Mouse (Mus musculus): Measurements from ENCODE around the gene Aff3. TPM values are rescaled to one million over a fixed set of nuclear protein-coding genes. Genes with fewer than 3 reads are reported as not detected.

Gene Aff3
- polyA plus RNA-seq, 1 experiment = 2.2 TPM

DNA sequence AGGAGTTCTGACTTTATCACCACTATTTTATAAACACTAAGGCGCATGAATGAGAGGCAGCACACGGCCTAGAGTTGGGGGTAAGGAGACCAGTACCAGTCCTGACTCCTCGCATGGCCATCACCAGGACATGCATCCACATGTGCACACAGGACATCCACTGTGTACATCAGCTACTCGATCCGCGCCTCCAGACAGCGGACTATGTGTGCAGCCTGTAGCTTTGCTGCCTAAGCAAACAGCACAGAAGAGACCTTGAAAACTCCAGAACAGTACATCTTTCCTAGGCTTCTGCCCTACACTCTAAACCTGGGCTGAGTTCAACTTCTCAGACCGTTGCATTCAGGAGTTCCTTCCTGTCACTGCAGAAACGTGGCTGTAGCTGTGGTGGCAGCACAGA, 104.1 kb downstream of the Aff3 start:
- no peaks in the 10 kb centered on the region for H3K36me3 ChIP-seq (ENCODE audit: control insufficient read depth, insufficient read depth, low read length)
- H3K27me3 ChIP-seq (replicated peaks; ENCODE audit: control insufficient read depth, insufficient read depth, low read length) = no peaks in the 10 kb centered on the region; the same call in 1 of the 2 replicates
- no peak for DNase-seq
- 77% methylated on average over 9 of the region's 9 CpGs for WGBS
- no peak overlapping the region for H3K27ac ChIP-seq (ENCODE audit: insufficient read depth, low read depth, low read length)
- H3K4me3 ChIP-seq (ENCODE audit: insufficient read depth, low read depth, low read length) = no peak overlapping the region
- TF ChIP-seq POLR2A (IDR thresholded peaks at IDR 0.05; ENCODE audit: low read depth, low read length) (no peak), CTCF (conservative IDR thresholded peaks at IDR 0.05; ENCODE audit: insufficient read depth, insufficient read length, low read depth, low read length) (no peak)
- no peaks in the 10 kb centered on the region for H3K4me1 ChIP-seq (ENCODE audit: control insufficient read depth, insufficient read depth, low read length)

DNA sequence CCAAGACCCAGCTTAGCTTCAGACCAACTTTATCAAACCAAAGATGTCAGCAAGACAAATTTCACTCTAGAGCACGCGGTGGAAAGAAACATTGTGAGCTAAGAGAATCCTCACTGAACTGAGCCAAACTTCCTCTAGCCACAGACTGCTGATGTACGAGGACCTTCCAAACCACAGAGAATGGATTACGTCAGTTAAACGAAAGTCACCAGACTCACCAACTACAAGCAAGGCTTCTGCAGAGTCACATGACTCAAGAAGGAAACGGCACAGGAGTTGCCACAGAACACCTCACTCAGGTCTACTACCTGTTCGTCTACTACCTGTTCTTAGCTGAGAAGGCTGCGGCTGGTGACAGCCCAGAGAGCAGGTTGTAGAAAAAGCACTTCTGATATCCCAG, 107.1 kb downstream of the Aff3 start:
- no peak for DNase-seq
- no peak for TF ChIP-seq CTCF (conservative IDR thresholded peaks at IDR 0.05; ENCODE audit: insufficient read depth, insufficient read length, low read depth, low read length)
- no peak for TF ChIP-seq POLR2A (IDR thresholded peaks at IDR 0.05; ENCODE audit: low read depth, low read length)
- H3K27me3 ChIP-seq (replicated peaks; ENCODE audit: control insufficient read depth, insufficient read depth, low read length) = no peaks in the 10 kb centered on the region; the same call in 1 of the 2 replicates
- 84% methylated on average over 8 of the region's 8 CpGs for WGBS
- no peaks in the 10 kb centered on the region for H3K4me1 ChIP-seq (ENCODE audit: control insufficient read depth, insufficient read depth, low read length)
- no peak overlapping the region for H3K27ac ChIP-seq (ENCODE audit: insufficient read depth, low read depth, low read length)
- no peaks in the 10 kb centered on the region for H3K36me3 ChIP-seq (ENCODE audit: control insufficient read depth, insufficient read depth, low read length)
- no peak overlapping the region for H3K4me3 ChIP-seq (ENCODE audit: insufficient read depth, low read depth, low read length)

DNA sequence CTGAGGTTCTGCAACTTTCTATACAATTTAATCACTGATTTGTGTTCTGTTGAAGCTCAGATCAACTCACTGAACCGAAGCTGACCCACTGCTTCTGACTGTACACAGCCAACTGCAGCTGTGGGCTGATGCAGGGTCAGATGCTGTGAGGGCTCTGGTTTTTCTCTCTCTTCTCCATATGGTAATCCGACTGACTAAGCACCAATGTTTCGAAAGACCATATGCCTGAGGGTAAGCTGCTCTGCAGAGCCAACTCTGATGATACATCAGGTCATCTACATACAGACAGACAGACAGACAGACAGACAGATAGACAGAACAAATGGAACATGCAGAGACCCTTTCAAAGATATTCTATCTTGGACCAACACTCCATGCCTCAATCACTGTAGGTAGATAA, 110.2 kb downstream of the Aff3 start:
- Histone ChIP-seq H3K27me3 (replicated peaks; ENCODE audit: control insufficient read depth, insufficient read depth, low read length) (no peaks in the 10 kb centered on the region), H3K4me1 (ENCODE audit: control insufficient read depth, insufficient read depth, low read length) (no peaks in the 10 kb centered on the region), H3K4me3 (ENCODE audit: insufficient read depth, low read depth, low read length) (no peak overlapping the region), H3K27ac (ENCODE audit: insufficient read depth, low read depth, low read length) (no peak overlapping the region), H3K36me3 (ENCODE audit: control insufficient read depth, insufficient read depth, low read length) (no peaks in the 10 kb centered on the region)
- no peak for TF ChIP-seq POLR2A (IDR thresholded peaks at IDR 0.05; ENCODE audit: low read depth, low read length)
- no peak for TF ChIP-seq CTCF (conservative IDR thresholded peaks at IDR 0.05; ENCODE audit: insufficient read depth, insufficient read length, low read depth, low read length)
- no peak for DNase-seq
- WGBS = 86% methylated on average over 3 of the region's 3 CpGs

DNA sequence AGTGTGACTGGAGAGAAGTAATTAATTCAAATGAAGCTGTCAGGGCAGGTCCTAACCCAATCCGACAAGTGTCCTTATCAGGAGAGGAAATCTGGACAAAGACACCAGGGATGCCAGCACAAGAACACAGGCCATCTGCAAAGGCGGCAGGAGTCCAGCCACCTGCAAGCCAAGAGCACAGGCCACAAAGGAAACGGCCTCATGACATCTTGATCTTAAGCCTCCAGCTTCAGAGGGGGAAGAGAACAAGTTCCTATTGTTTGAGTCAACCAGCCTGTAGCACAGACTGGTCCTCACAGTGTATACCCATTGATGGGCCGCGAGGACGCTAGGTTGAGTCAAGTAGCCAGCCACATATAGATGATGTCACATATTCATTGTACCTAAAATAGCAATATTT, 111.7 kb downstream of the Aff3 start:
- Histone ChIP-seq H3K27me3 (replicated peaks; ENCODE audit: control insufficient read depth, insufficient read depth, low read length) (no peaks in the 10 kb centered on the region), H3K27ac (ENCODE audit: insufficient read depth, low read depth, low read length) (no peak overlapping the region), H3K36me3 (ENCODE audit: control insufficient read depth, insufficient read depth, low read length) (no peaks in the 10 kb centered on the region), H3K4me1 (ENCODE audit: control insufficient read depth, insufficient read depth, low read length) (no peaks in the 10 kb centered on the region), H3K4me3 (ENCODE audit: insufficient read depth, low read depth, low read length) (no peak overlapping the region)
- 63% methylated on average over 6 of the region's 6 CpGs for WGBS
- TF ChIP-seq POLR2A (IDR thresholded peaks at IDR 0.05; ENCODE audit: low read depth, low read length) = no peak
- TF ChIP-seq CTCF (conservative IDR thresholded peaks at IDR 0.05; ENCODE audit: insufficient read depth, insufficient read length, low read depth, low read length) = no peak
- peak; percentile 5 for DNase-seq

DNA sequence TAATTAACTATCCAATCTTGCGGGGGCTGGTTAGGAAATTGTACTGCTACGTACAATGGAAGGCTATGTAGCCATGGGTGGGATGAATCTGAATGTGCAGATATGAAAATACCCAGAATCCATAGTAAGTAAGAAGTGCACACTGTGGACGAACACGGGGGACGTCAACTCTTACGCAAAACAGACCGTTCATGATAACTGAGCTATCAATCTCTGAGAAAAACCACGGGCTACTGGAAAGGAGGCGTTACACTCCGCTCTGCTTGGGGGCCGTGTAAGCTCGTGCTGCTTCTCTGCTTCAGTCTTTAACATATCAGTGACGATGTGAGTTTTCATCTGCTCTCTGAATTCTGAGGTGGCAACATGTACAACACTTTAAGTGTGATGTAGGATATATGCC, 114.2 kb downstream of the Aff3 start:
- 82% methylated on average over 13 of the region's 13 CpGs for WGBS
- H3K4me1 ChIP-seq (ENCODE audit: control insufficient read depth, insufficient read depth, low read length) = no peaks in the 10 kb centered on the region; the same call in 1 of the 2 replicates
- no peak overlapping the region for H3K4me3 ChIP-seq (ENCODE audit: insufficient read depth, low read depth, low read length)
- no peak overlapping the region for H3K27ac ChIP-seq (ENCODE audit: insufficient read depth, low read depth, low read length)
- no peak for DNase-seq
- H3K36me3 ChIP-seq (ENCODE audit: control insufficient read depth, insufficient read depth, low read length) = no peaks in the 10 kb centered on the region
- H3K27me3 ChIP-seq (replicated peaks; ENCODE audit: control insufficient read depth, insufficient read depth, low read length) = no peaks in the 10 kb centered on the region
- TF ChIP-seq POLR2A (IDR thresholded peaks at IDR 0.05; ENCODE audit: low read depth, low read length) (no peak), CTCF (conservative IDR thresholded peaks at IDR 0.05; ENCODE audit: insufficient read depth, insufficient read length, low read depth, low read length) (no peak)

DNA sequence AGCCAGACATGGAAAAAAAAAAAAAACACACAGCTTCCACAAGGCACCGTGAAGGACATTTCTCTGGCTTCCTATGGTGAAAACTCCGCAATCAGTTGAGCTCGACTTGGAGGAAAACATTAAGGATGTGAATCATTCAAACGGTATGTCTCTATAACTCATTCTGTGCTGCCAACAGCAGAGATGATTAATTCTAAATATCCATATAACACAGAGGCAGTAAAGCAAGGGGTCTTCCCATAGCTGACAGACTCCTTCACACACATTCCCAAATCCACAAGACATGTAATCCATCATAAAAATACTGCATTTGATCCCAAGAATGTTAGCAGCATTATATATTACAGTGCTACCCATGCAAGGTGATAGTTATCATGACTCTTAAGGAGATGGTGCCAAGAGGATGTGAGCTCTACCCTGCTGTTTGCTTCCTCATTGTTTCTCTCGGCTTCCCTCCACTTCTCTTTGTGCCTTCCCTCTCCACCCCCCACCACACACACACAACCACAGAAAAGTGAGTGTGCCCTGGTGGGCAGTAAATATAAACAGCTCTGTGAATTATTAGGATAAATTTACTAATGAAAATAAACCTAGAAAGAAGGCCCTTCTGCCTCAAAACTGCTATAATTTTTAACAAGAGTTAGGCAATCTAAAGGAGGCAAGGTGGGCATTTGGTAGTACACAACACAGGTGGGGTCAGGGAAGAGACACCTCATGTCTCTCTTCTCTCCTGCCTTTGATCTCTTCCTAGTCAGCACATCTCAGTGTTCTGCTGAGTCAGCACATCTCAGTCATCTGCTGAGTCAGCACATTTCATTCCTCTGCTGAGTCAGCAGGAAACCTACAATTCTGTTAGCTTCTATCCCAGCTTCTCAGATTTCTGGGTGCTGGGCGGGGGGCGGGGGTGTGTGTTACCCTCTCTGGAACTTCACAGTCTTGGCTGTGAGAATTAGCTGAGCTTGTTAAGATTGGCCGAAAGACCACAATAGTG, 115.8 kb downstream of the Aff3 start:
- H3K36me3 ChIP-seq (ENCODE audit: control insufficient read depth, insufficient read depth, low read length) = no peaks in the 10 kb centered on the region
- WGBS = 64% methylated on average over 8 of the region's 8 CpGs
- no peak for TF ChIP-seq POLR2A (IDR thresholded peaks at IDR 0.05; ENCODE audit: low read depth, low read length)
- no peak for TF ChIP-seq CTCF (conservative IDR thresholded peaks at IDR 0.05; ENCODE audit: insufficient read depth, insufficient read length, low read depth, low read length)
- H3K27me3 ChIP-seq (replicated peaks; ENCODE audit: control insufficient read depth, insufficient read depth, low read length) = no peaks in the 10 kb centered on the region
- no peak for DNase-seq
- H3K4me3 ChIP-seq (ENCODE audit: insufficient read depth, low read depth, low read length) = no peak overlapping the region
- H3K4me1 ChIP-seq (ENCODE audit: control insufficient read depth, insufficient read depth, low read length) = no peaks in the 10 kb centered on the region; the same call in 1 of the 2 replicates
- H3K27ac ChIP-seq (ENCODE audit: insufficient read depth, low read depth, low read length) = no peak overlapping the region

DNA sequence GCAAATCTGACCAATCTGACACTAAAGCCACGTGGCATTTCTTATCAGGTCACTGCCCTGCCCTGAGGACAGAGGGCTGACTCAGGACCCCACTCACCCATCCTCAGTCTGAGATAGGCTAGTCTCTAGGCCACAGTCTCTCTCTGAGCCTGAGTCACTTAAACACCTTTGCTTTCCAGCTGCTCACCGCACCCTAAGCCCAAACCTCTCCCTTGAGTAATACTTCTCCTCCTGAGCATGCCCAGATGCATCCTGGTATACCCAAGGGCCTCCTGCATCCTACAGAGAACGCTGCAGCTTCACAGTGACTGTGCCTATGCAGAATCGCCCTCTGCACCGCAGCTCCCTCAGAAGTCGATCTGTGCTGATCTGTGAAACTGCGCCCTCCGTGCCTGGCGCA, 117.1 kb downstream of the Aff3 start:
- no peak for DNase-seq
- Histone ChIP-seq H3K27ac (ENCODE audit: insufficient read depth, low read depth, low read length) (no peak overlapping the region), H3K27me3 (replicated peaks; ENCODE audit: control insufficient read depth, insufficient read depth, low read length) (no peaks in the 10 kb centered on the region), H3K4me1 (ENCODE audit: control insufficient read depth, insufficient read depth, low read length) (no peaks in the 10 kb centered on the region; the same call in 1 of the 2 replicates), H3K36me3 (ENCODE audit: control insufficient read depth, insufficient read depth, low read length) (no peaks in the 10 kb centered on the region), H3K4me3 (ENCODE audit: insufficient read depth, low read depth, low read length) (no peak overlapping the region)
- WGBS = 93% methylated on average over 9 of the region's 9 CpGs
- TF ChIP-seq CTCF (conservative IDR thresholded peaks at IDR 0.05; ENCODE audit: insufficient read depth, insufficient read length, low read depth, low read length) = no peak
- TF ChIP-seq POLR2A (IDR thresholded peaks at IDR 0.05; ENCODE audit: low read depth, low read length) = no peak
